Mouse (Mus musculus): Measurements from ENCODE around the gene Rgl3. TPM values are rescaled to one million over a fixed set of nuclear protein-coding genes. Genes with fewer than 3 reads are reported as not detected.

The Rgl3 gene
- polyA plus RNA-seq, 1 experiment, result 3.8 TPM

DNA sequence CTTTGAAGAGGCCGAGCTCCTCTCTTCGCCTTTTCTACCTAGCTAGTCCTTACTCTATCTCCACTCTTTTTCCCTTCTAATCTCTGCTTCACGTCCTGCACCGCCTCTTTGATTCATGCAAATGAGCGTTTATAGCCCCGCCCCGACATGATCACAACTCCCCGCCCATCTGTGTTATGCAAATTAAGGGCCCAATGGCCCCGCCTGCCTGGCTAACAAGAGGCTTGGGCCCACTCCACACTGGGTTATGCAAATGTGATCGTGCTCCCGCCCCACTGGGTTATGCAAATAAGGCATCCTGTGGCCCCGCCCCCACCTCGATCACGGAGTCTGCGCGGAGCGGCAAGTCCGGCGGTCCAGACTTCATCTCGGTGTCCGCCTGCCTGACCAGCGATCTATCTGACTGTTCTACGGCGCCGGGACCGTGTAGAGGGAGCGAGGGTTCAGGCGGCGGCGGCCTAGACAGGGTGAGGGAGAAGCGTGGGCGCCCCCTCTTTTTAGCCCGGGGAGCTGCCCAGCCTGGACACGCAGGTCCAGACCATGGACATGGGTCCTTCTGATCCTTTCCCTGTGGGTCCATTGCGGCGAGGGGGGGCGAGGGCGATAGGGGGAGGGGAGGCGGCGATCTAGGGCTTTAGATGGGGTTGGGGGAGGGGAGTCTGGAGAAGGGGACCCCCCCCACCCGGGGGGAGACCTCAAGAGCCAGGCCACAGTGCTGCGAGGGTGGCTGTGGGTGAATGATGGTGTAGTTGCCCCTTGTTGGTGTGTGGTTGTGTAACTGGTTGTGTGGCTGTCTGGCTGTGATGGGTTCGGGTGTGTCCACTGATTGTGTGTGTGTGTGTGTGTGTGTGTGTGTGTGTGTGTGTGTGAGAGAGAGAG is 52.3 kb downstream of the Rgl3 start, which contains the start of gene Plppr2:
Plppr2 (plus strand) TSS at position 342 of the 879 bp plus-strand sequence.
- TF ChIP-seq POLR2A (IDR thresholded peaks at IDR 0.05; ENCODE audit: low read depth, low read length), result no peak
- TF ChIP-seq CTCF (IDR thresholded peaks at IDR 0.05; ENCODE audit: extremely low read depth, insufficient read length, insufficient replicate concordance, low read depth, low read length), result no peak
- Histone ChIP-seq H3K36me3 (ENCODE audit: control insufficient read depth, insufficient read depth, low read length) (no peaks in the 10 kb centered on the region), H3K27ac (ENCODE audit: insufficient read depth, low read depth, low read length) (no peak within 1 kb of the TSS), H3K27me3 (ENCODE audit: control insufficient read depth, insufficient read depth, low read length) (no peaks in the 10 kb centered on the region), H3K4me3 (ENCODE audit: low read depth, low read length) (peak within 1 kb of the TSS; percentile 63), H3K4me1 (ENCODE audit: control insufficient read depth, insufficient read depth, insufficient read length, low read length) (peaks cover 3% of the 10 kb centered on the region)
- WGBS, result 4% methylated on average over 43 of the region's 43 CpGs

DNA sequence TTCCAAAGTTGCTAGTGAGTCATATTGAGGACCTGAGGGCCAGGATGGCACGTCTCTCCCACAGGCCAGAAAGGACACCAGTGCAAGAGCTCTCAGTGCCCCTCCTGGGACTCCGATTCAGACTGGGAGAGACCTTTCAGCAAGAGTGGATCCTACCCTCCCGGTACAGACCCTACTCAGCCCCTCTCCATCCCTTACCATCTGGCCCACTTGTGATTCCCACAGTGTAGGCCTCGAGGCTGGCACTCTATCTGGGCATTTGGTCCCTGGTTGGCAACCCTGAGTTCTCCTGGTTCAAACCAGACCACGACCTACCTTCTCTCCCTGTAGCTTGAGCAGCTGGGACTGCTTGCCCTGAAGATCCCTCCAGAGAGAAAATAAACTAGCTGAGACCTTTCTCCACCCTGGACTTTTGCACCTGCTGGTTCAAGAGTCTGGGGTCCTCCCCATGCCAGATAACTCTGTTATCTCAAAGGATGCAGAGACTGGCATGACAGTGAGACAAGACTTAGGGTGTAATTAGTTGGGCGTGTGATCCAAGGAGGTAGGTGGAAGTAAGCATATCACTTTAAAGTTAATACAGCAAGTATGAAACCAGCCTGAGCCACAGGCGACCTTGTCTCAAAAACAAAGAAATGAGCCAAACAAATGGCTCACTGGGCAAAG is 53.6 kb downstream of the Rgl3 start:
- WGBS, result 73% methylated on average over 7 of the region's 7 CpGs
- H3K4me1 ChIP-seq (ENCODE audit: control insufficient read depth, insufficient read depth, insufficient read length, low read length), result peaks cover 3% of the 10 kb centered on the region
- no peak overlapping the region for H3K4me3 ChIP-seq (ENCODE audit: low read depth, low read length)
- TF ChIP-seq POLR2A (IDR thresholded peaks at IDR 0.05; ENCODE audit: low read depth, low read length) (no peak), CTCF (IDR thresholded peaks at IDR 0.05; ENCODE audit: extremely low read depth, insufficient read length, insufficient replicate concordance, low read depth, low read length) (no peak)
- H3K27me3 ChIP-seq (ENCODE audit: control insufficient read depth, insufficient read depth, low read length), result no peaks in the 10 kb centered on the region
- no peaks in the 10 kb centered on the region for H3K36me3 ChIP-seq (ENCODE audit: control insufficient read depth, insufficient read depth, low read length)
- H3K27ac ChIP-seq (ENCODE audit: insufficient read depth, low read depth, low read length), result no peak overlapping the region

DNA sequence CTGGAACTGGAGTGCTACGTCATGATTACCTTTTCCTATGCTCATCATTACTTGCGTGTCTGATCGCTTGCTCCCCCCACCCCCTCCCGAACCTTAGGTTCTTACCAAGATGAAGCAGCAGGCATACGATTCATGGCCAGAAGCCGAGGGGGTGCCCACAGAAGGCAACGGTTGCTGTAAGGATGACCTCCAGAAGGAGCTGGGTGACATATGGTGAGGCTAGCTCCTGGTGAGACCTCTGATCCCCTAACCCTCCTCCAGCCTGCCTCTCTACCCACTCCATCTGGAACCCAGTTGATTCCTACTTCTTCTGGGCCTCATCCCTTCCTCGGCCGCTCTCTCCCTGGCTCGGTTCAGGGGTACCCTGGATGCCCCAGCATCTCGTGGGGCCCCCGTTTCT is 55.2 kb downstream of the Rgl3 start:
- WGBS, result 95% methylated on average over 12 of the region's 12 CpGs
- Histone ChIP-seq H3K4me3 (ENCODE audit: low read depth, low read length) (no peak overlapping the region), H3K27me3 (ENCODE audit: control insufficient read depth, insufficient read depth, low read length) (no peaks in the 10 kb centered on the region), H3K36me3 (ENCODE audit: control insufficient read depth, insufficient read depth, low read length) (no peaks in the 10 kb centered on the region), H3K4me1 (ENCODE audit: control insufficient read depth, insufficient read depth, insufficient read length, low read length) (peaks cover 3% of the 10 kb centered on the region), H3K27ac (ENCODE audit: insufficient read depth, low read depth, low read length) (no peak overlapping the region)
- TF ChIP-seq POLR2A (IDR thresholded peaks at IDR 0.05; ENCODE audit: low read depth, low read length) (no peak), CTCF (IDR thresholded peaks at IDR 0.05; ENCODE audit: extremely low read depth, insufficient read length, insufficient replicate concordance, low read depth, low read length) (no peak)

GRCm38 (mm10) chr9:21932445-21933137 is 56.7 kb downstream of the Rgl3 start:
- Histone ChIP-seq H3K36me3 (ENCODE audit: control insufficient read depth, insufficient read depth, low read length) (no peaks in the 10 kb centered on the region), H3K4me1 (ENCODE audit: control insufficient read depth, insufficient read depth, insufficient read length, low read length) (peaks cover 3% of the 10 kb centered on the region), H3K4me3 (ENCODE audit: low read depth, low read length) (no peak overlapping the region), H3K27me3 (ENCODE audit: control insufficient read depth, insufficient read depth, low read length) (no peaks in the 10 kb centered on the region), H3K27ac (ENCODE audit: insufficient read depth, low read depth, low read length) (no peak overlapping the region)
- 60% methylated on average over 12 of the region's 12 CpGs for WGBS
- TF ChIP-seq CTCF (IDR thresholded peaks at IDR 0.05; ENCODE audit: extremely low read depth, insufficient read length, insufficient replicate concordance, low read depth, low read length) (no peak), POLR2A (IDR thresholded peaks at IDR 0.05; ENCODE audit: low read depth, low read length) (no peak)

- Histone ChIP-seq H3K27ac (ENCODE audit: insufficient read depth, low read depth, low read length) (no peak overlapping the region), H3K36me3 (ENCODE audit: control insufficient read depth, insufficient read depth, low read length) (no peaks in the 10 kb centered on the region), H3K27me3 (ENCODE audit: control insufficient read depth, insufficient read depth, low read length) (no peaks in the 10 kb centered on the region), H3K4me3 (ENCODE audit: low read depth, low read length) (no peak overlapping the region), H3K4me1 (ENCODE audit: control insufficient read depth, insufficient read depth, insufficient read length, low read length) (peaks cover 3% of the 10 kb centered on the region; the same call in 1 of the 2 replicates)
- WGBS, result 92% methylated on average over 2 of the region's 2 CpGs
- TF ChIP-seq POLR2A (IDR thresholded peaks at IDR 0.05; ENCODE audit: low read depth, low read length) (no peak), CTCF (IDR thresholded peaks at IDR 0.05; ENCODE audit: extremely low read depth, insufficient read length, insufficient replicate concordance, low read depth, low read length) (no peak)
Measured at GRCm38 (mm10) chr9:21932006-21932405, 57.2 kb downstream of the Rgl3 start.

GRCm38 (mm10) chr9:21929208-21929607 is 60.0 kb downstream of the Rgl3 start:
- Histone ChIP-seq H3K27ac (ENCODE audit: insufficient read depth, low read depth, low read length) (no peak overlapping the region), H3K36me3 (ENCODE audit: control insufficient read depth, insufficient read depth, low read length) (0 out of 2 replicates have a peak, but pooled peaks cover 2% of the 10 kb centered on the region), H3K4me3 (ENCODE audit: low read depth, low read length) (no peak overlapping the region), H3K4me1 (ENCODE audit: control insufficient read depth, insufficient read depth, insufficient read length, low read length) (peaks cover 10% of the 10 kb centered on the region), H3K27me3 (ENCODE audit: control insufficient read depth, insufficient read depth, low read length) (no peaks in the 10 kb centered on the region)
- WGBS, result 72% methylated on average over 3 of the region's 3 CpGs
- TF ChIP-seq POLR2A (IDR thresholded peaks at IDR 0.05; ENCODE audit: low read depth, low read length) (no peak), CTCF (IDR thresholded peaks at IDR 0.05; ENCODE audit: extremely low read depth, insufficient read length, insufficient replicate concordance, low read depth, low read length) (no peak)
